In the genomic region with DNA sequence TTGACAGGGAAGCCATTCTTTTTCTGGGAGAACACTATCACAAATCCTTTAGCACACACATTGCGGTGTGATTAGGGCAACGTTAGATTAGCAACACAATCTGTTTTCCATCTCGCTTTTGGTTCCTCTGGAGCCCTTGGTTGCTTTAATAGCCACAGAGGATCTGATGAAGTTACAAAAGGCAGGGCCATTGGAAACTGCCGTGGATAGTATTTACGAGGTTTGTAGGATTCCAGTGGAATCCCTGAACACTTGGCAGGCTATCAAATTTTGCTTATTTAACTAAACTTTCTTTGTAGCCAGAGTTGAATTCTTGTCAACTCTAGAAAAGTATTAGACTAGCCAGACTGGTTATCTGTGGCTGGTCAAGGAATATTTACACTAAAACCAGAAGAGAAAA, we compare ENCODE assay signal across 25 mouse cellular contexts. TPM values are rescaled to one million over a fixed set of nuclear protein-coding genes. Genes with fewer than 3 reads are reported as not detected.
"Had no signal": no experiment of that assay in that cellular context is flagged by ENCODE, and none has a peak within 500 bp of the region (broad histone marks: within the 10 kb centered on the region; RNA-seq: fewer than 3 reads in every experiment).

No protein-coding gene starts in this region.

- H3K27me3 ChIP-seq: hindbrain, embryonic 12.5 days; kidney, embryonic 15.5 days; limb, embryonic 15.5 days; liver, embryonic 12.5 days had no signal

- H3K9me3 ChIP-seq: hindbrain, embryonic 10.5 days; hindbrain, embryonic 12.5 days; kidney, embryonic 15.5 days; limb, embryonic 15.5 days; liver, embryonic 12.5 days had no signal

- H3K27ac ChIP-seq: gastrocnemius, adult 2 months; heart, adult 2 months; hindbrain, embryonic 10.5 days; hindbrain, embryonic 12.5 days; hindbrain, embryonic 14.5 days; kidney, embryonic 15.5 days; layer of hippocampus, adult 2 months; left cerebral cortex, adult 2 months; limb, embryonic 15.5 days; liver, embryonic 12.5 days; liver, embryonic 14.5 days had no signal

- H3K4me2 ChIP-seq: heart, embryonic 11.5 days; hindbrain, embryonic 12.5 days; hindbrain, embryonic 14.5 days; kidney, embryonic 15.5 days; limb, embryonic 15.5 days; liver, embryonic 12.5 days had no signal

- ATAC-seq: hindbrain, embryonic 16.5 days; inflammation-experienced regulatory T-cells, adult 6 months; intestine, embryonic 16.5 days; liver, embryonic 12.5 days had no signal

- H3K9ac ChIP-seq: hindbrain, embryonic 12.5 days; hindbrain, embryonic 14.5 days; kidney, embryonic 15.5 days; limb, embryonic 15.5 days; liver, embryonic 12.5 days; liver, embryonic 14.5 days had no signal

- H3K36me3 ChIP-seq: hindbrain, embryonic 10.5 days; hindbrain, embryonic 12.5 days; kidney, embryonic 15.5 days; limb, embryonic 15.5 days; liver, embryonic 12.5 days had no signal

- H3K4me1 ChIP-seq: hindbrain, embryonic 10.5 days; hindbrain, embryonic 12.5 days; liver, embryonic 12.5 days had no signal

- H3K4me3 ChIP-seq: gastrocnemius, adult 2 months; heart, adult 2 months; hindbrain, embryonic 10.5 days; hindbrain, embryonic 12.5 days; kidney, embryonic 15.5 days; layer of hippocampus, adult 2 months; left cerebral cortex, adult 2 months; limb, embryonic 15.5 days; liver, embryonic 12.5 days had no signal

- DNase-seq: gastrocnemius, adult 2 months; gastrocnemius, postnatal 10 days; gastrocnemius, postnatal 25 days; heart, adult 2 months; heart, postnatal 10 days; heart, postnatal 4 days; kidney, adult 2 months; kidney, adult 9 months; kidney, postnatal 10 days; kidney, postnatal 25 days; kidney, postnatal 4 days had no signal

RNA-seq across cellular contexts. Expression of a gene that starts 47.2 kb away (rescaled TPM):
- total RNA-seq: gastrocnemius, adult 2 months; gastrocnemius, postnatal 25 days; heart, adult 2 months; liver, adult 2 months had no signal
- polyA plus RNA-seq: liver, adult 2 months had no signal
